Mouse (Mus musculus): ENCODE measurements around the gene Tub.

GRCm38 (mm10) chr7:108941466-108941865 is 8.7 kb upstream of the Tub start:
- TF ChIP-seq CTCF (IDR thresholded peaks at IDR 0.05; ENCODE audit: control insufficient read depth, insufficient read depth, insufficient read length): no peak
- no peak for TF ChIP-seq MYOG (IDR thresholded peaks at IDR 0.05; ENCODE audit: control insufficient read depth, extremely low read depth, insufficient read length)
- TF ChIP-seq MYOD1 (IDR thresholded peaks at IDR 0.05; ENCODE audit: control insufficient read depth, insufficient read length, low read depth): peak; percentile 15
- TF ChIP-seq MAX (IDR thresholded peaks at IDR 0.05): peak; percentile 22
- peak; percentile 28 for TF ChIP-seq FOSL1 (IDR thresholded peaks at IDR 0.05; ENCODE audit: insufficient read depth, low read length, poor library complexity, severe bottlenecking)
- no peak for TF ChIP-seq USF1 (IDR thresholded peaks at IDR 0.05; ENCODE audit: low read depth)
- TF ChIP-seq CEBPB (IDR thresholded peaks at IDR 0.05; ENCODE audit: low read depth): no peak

Data from C2C12 (cell line).